Mouse (Mus musculus) c-Kit-positive CD71-positive TER-119-negative erythroid progenitor cells, embryonic 14.5 days (primary cell): ENCODE results near the gene Spaca6.
A peak's percentile ranks its signal among the peaks of the same experiment; 100 is the strongest.

Source experiments
- DNase-seq: peaks from one replicate; pipeline ENCODE4 v3.0.0-alpha.2; 2013; ENCODE audit warnings: low read depth

Spaca6 gene

DNA sequence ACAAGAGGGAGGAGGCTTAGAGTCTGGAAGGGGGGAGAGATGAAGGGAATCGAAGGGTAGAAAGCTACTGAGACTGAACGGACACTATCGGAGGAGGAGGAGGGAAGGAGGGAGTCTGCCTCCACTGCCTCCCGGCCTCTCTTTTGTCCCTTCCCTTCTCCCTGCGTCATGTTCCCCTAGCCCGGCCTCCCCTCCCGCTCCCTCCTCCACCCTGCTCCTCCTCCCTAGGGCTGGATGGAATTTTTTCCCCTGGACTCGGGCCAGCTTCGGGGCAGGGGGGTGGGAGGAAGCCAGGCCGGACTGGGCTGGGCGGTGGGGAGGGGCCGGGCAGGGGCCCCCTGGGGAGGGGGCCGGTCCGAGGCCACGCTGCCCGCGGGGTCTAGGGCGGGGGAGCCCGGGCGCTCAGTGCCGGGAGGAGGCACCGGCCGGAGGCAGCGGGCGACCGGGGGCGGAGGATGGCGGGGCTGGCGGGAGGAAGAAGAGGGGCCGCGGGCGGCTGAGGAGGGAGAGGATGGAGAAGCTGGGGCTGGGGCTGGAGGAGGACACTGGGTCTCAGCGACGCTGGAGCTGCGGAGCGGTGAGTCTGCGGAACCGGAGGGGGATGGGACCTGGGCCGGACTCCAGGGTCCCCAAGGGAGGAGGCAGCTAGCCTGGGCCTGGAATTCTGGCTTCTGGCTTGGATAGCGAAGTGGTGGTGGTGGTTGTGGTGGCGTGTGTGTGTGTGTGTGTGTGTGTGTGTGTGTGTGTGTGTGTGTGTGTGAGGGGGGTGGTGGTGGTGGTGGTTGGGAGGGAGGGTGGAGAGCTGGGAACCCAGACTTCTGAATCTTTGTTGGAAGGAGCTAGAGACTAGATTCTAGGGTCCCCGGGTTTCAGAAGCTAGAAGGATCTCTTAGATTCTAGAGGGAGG, at the start of gene Spaca6:
Gene Spaca6, plus strand, starts transcription at position 408 of the 907 bp plus-strand sequence.
- DNase-seq = no peak

DNA sequence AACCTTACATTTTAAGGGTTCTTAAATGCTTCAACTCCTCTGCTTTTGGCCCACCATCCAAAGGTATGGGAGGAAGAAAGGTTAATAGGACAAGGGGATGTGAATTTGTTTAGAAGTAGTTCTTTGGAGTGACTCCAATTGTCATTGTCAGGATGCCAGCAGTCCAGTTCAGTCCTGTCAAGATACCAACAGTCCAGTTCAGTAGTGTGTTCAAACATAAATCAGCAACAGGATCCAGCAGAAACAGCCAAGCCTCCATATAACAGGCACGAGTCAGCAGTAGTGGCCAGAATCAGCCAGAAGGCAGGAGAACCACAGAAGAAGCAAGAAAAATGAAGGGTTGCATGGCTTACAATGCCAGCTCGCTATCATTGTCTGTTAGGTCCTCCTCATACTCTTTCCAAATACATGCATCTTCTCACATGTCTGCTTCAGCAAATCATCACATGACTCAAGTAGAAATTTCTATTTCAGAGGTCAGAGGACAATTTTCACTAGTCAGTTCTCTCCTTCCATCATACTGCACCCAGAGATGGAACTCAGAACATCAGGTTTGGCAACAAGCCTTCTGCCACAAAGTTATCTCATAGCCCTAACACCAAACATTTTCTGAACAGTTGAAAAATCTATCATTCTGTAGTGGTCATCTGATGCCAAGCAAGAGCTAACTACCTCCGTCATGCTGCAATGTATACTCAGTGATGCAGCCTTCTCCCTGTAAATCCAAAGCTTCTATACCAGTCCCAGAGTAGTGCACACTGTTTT, 35.9 kb upstream of the Spaca6 start:
- DNase-seq = no peak

DNA sequence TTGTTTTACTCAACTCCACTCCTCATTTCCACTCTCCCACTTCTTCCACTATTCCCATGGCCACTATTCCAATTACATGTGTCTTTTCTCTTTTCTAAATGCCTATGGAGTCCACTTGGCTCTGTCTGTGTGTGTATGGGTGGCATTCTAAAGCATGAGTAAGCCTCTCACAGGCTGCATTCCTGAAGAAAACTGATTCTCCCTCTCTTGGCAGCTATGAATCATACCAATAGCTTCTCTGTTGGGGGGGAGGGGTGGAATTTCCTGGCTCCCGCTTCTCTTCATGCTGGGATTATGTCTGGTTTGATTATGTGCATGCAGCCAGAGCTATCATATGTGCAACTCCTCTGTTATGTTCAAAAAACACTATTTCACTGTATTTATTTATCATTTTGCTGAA, 34.4 kb upstream of the Spaca6 start:
- DNase-seq = no peak

DNA sequence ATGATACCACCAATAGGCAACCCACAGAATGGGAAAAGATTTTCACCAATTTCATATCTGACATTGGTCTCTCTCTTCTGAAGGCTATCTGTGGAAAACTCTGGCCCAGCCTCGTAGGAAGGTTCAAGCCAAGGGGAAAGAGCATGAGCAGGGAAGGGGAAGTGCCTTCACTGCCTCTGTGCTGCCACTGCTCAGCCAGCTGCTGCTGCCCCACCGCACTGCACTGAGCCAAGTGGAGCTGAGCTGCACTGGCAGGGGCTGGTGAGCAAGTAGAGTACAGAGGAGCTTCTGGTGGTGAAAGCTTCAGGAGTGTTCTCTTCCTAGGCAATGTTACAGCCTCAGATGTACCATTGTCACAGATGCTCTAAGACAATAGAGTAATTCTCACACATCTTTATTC, 31.4 kb upstream of the Spaca6 start:
- DNase-seq = no peak

DNA sequence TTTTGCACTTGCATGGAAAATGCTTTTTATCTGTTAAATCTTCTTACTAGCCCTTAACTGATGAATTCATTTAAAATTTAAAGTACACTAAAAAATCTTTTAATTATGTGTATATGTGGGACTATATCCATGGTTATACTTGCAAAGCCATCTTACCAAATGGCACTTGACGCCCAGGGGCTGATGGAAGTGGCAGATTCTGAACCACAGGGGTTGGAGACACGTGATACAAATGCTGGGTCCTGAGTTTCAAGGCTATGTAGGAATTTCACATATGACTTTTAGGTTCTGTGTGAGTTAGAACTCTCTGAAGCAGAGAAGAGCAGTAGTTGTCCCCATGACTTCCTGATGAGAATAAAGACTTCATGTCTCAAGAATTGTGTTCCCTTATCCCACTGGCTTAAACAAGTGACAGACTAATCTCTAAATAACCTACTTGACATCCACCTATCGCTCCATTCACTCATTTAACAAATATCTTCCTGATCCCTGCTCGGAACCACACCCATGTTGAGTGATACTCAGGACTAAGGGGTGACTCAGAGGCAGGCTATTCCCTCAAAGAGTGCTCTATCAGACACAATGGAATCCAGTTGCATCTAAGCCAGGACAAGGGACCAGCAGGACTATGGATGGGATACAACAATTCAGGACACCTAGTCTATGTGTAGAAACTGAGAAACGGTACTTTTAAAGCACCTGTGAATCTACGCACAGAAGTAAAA, 3.2 kb upstream of the Spaca6 start:
- no peak for DNase-seq

DNA sequence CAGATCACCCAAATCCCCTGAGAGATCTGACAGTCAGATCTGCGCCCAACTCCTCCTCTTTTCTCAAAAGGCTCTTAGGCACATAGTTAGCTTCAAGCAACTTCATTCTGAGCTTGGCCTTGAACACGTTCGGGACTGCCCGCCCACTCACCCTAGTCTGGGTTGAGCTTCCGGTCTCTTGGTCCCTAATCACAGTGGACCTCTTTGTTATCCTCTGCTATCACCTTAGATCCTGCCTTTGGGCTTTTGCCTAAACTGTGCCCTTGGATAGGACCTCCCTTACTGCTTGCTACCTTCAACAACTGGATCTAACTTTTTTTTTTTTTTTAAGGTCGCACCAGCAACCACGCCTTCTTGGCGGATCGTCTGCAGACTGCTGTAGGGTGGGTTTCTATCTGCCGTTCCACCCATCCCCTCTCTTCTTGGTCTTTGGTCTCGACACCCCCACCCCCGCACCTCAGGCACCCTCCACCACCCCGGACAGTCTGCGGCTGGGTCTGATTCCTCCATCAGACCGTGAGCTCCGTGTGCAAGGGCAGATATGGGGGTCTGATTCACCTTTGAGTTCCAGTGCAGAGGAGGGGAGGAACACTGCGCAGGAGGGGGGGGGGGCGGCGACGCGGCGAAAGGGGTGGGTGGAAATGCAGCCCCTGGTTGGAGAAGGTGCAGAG, 902 bp upstream of the Spaca6 start:
- DNase-seq = no peak

DNA sequence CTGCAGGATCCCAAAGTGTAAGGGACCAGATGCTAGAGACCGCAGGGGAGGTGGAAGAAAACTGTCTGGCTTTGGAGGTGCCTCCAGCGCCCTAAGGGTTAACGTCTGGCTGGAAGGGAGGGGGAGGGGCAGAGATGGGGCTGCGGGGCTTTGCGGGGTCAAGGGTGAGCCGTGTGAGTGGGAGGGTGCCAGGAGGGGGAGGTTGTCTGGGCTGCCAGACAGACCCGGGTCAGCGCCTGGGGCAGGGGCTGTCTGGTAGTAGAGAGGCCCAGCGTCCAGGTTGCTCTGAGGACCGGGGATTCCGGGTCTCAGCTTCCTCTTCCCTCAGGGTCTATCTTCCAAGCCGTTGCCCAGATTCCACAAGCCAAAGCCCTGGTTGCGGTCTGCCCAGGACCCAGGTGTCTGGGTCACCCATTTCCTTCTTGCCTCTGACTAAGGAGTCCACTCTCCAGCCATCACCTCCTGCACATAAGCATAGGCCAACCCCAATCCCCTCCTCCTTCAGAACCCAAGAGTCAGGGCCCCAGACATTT, 766 bp downstream of the Spaca6 start:
- DNase-seq = no peak

DNA sequence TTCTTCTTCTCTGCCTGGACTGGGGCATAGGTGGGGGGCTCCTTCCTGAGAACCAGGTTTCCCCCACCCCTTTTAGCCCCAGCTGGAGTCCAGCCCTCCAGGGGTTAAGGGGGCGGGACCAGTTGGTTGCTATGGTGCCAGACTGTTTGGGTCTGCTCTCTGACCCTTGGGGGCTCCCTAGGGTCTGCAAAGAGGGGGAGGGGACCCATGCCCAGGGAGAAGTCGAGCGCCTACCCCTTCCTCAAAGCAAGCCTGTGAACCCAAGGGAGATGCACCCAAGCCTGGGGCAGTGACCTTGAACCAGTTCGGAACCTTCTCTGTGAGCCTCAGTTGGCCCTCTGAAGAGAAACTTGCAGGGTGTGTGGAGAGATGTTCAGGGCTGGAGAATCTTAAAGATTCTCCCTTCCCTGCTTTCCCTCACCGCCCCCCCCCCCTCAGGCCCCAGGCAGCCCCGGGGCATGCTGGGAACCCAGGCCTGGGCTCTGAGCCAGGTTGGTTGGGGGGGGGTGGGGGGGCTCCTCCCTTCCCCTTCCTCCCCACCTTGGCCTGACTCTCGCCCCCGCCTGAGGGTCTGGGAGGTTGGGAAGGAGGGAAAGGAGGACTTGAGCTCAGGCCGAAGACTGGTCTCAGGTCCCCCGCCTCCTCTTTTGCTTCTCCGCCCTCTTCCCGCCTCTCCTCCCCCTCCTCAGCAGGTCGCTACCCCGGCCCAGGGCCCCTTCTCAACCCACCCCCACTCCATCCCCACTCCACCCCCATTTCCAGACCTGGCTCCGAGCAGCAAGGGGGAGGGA, 1.4 kb downstream of the Spaca6 start:
- no peak for DNase-seq

DNA sequence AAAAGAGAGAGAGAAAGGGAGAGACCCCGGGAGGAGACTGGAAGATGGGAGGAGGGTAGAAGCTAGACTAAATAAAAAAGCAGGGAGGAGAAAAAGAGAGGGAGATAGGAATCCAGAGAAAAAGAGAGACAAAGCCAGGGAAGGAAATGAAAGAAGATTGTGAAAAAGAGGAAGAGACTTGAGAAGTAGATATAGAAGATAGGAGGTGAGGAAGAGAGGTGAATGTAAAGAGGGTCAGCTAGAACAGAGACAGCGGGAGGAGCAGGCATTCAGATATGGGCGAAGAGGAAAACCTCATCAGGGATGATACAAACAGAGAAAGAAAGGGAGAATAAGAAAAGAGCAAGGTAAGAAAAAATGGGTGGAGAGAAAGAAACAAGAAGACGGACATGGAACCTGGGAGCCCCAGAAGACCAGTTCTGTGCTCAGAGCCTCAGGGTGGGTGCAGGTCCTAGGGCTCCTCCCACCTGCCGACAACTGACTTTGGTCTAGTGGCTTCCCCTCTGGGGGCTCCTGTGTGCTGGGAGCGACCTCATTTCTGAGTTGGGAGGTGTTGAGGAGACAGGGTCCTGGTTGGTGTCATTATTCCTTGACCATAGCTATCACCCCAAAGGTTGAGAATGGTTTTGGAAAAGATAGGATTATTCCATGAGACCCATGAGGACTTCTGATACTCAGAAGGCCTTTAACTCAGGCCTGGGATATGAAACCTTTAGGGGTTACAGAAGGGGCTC, 2.3 kb downstream of the Spaca6 start:
- DNase-seq = no peak

DNA sequence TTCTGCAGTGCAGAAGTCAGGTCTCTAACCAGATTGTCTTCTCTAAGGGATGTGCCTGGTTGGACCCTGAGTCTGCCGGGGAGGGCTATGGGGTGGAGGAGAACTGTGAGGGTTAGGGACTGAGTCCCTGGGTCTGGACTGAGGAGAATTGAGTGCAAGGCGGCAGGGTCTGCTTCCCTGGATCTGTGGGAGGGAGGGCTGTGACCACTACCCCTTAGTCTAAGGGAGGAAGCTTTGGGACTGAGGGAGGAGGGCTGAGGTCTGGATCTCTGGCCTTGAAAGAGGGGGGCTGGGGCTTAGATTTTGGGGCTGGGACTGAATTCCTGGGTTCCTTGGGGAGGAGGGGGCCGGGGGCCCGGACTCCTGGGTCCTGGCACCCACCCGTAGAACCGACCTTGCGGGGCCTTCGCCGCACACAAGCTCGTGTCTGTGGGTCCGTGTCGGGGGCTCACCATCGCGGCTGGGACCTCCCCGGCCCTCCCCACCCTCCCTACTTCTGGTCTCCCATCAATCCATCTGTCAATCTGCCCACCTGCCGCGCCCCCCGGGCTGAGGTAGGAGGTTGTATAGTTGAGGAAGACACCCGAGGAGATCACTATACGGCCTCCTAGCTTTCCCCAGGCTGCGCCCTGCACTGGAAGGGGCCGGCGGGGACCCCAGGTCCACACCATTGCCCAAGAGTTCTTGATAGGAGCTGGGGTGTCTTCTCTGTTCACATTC, 3.0 kb downstream of the Spaca6 start:
- DNase-seq = no peak

DNA sequence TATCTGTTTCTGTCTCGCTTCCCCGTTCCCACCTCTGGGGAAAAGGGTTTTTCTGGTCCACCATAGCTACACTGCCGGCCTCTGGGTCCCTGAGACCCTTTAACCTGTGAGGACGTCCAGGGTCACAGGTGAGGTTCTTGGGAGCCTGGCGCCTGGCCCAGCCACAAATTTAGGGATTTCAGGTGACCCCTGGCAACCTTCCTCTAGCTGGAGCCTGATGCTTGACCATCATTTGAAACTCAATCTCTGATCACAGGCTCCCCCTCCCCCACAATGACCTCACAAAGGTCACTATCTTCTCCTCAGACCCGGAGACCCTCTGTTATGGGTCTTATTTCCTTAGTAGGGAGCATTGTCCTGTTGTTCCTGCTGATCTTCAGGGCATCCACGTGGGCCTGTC, 3.8 kb downstream of the Spaca6 start:
- no peak for DNase-seq

DNA sequence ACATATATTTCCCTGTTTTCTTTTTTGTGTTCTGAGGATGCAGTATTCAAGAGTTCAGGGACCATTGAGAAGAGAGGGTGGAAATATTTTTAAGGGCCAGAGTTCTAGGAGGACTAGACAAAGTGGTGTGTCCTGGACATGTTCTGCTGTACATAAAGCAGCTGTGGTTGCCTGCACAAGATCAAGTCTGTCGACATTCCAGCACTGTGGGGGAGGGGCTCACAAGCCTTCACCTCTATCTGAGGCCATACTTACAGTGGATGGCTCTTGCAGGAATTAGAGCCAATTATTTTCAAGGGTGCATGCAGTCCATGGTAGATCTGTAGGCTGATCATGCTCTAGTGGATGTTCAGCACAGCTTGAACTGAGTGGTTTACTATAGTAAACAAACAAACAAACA, 7.9 kb downstream of the Spaca6 start:
- DNase-seq = no peak

DNA sequence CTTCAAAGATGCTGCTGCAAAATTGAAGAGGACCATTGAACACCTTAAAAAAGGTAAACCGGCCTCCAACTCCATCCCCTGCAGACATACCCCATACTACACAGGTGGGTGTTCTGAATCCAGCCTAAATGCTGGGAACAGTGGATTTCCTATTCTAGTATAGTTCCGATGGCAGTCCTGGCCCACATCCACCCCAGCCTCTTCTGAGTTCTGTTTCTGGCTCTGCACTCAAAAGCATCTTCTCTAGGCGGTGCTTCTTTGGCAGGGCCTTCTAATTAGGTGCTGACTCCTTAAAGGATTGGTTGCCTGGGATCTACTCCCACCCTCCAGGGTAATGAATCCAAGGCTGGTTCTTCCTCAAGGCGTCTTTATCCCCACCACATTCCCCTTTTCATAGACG, 9.1 kb downstream of the Spaca6 start:
- DNase-seq = no peak

DNA sequence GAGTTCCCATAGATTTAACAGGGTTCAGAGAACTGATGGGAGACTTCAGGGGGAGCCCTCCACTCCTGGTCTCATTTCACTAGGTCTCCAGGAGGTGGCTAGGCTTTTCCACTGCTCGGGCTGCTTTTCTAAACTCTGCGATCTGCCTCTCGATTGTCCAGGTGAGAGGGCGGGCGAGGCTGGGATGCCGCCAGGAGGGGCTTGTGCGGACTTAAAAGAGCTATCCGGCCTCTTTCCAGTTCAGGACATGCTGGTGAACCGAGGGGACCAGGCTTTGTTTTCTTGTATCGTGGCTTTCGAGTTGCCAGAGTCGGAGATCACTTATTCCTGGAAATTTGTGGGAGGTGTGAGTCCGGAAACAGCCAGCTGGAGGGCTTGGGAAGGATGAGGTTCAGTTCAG, 10.5 kb downstream of the Spaca6 start:
- no peak for DNase-seq

DNA sequence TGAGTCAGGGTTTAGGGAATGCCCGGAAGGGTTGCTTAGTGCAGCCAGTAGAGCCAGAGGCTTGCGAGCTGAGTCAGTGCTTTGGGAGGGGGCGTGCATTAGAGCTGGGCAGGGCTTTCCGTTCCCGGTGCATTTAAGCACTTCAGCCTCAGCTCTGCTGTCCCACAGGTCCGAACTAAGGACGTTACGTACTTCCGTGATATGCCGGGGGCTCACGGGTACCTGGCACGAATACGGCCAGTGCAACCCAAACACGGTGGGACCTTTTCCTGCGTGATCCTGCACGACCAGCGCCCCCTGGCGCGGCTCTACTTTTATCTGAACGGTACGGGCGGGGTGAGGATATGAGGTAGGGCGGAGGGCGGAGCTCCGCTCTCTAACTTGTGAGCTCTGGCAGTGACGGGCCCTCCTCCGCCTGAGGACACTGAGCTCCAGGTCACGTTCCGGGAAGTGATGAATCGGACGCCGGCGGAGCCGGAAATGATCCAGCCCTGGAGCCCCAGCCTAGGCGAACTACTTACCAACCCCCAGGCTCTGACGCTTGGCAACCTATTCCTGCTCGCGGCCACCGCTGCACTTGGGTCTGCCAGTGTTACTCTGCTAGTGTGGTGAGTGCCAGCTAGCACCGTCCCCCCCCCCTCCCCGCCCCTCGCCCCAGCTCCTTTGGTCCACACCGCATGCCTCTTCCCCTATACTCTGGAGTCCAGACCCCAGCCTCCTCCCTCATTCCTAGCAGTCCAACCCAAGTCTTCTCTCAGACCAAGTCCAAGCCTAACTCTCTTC, 11.2 kb downstream of the Spaca6 start:
- peak; percentile 89 for DNase-seq

DNA sequence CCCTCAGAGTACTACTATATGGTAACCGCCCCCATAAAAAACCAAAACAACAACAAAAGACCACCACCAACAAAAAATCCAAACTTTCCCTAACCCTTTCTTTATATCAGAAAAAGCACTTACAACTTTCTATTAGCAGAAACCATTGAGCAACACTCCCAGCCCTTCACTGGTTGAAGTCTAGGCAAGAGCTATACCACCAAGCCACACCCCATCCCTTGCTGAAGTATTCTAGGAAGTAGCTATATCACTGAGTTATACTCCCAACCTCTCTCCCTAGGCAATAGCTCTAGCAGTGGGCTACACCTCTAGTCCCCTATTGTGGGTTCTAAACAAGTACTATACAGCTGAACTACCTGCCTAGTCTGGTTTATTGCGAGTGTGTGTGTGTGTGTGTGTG, 12.3 kb downstream of the Spaca6 start:
- no peak for DNase-seq

DNA sequence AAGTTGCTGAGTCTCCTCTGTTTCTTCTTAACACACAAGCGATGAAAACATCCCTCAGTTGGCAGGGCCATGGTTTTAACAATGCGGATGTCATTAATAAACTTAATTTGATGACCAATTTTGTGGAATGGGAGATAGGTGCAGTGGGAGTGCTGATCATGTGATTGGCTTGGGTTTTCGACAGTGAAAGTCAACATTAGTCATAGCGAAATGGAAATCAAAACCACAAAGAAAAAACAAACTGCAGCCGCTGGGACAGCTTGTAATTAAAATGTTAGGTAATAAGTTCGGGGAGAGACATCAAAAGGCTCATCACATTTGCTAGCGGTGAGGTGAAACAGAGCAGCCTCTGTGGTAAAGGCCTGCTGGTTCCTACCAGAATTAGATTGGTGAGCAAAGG, 13.8 kb downstream of the Spaca6 start:
- no peak for DNase-seq

DNA sequence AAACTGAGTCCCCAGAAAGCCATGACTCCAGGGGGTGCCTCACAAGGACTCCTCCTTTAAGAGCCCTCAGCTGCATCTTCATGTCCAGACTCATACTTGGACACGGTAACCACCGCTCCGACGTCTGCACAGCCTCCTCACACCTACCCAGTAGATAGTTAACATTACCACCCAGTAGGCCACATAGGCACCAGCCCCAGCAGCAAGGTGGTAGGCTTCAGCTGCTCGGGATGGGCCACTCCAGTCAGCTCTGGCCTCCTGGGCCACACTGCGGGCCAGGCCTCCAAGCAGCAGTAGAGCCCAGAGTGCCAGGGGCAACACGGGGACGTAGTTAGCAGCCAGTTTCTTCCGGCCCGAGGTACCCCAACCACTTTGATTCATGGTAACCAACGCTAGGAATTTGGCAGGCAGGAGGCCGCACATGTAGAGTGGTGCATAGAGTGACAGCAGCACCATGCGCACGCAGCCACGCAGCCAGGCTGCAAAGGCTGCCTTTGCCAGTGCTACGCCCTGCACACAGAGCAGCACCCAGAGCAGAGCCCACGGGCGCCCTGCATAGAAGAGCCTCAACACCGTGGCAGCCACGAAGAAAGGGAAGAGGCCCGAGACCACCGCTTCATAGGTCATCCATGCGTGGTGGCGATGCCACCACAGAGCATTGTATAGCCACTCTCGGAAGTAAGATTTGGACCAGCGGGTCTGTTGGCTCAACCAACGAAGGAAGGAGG, 16.7 kb downstream of the Spaca6 start:
- no peak for DNase-seq
